Mouse (Mus musculus) left cerebral cortex, adult 2 months (tissue): Measurements from ENCODE around the gene Tmem238. TPM values are rescaled to one million over a fixed set of nuclear protein-coding genes. Genes with fewer than 3 reads are reported as not detected.
A peak's percentile ranks its signal among the peaks of the same experiment; 100 is the strongest.

ENCODE experiments used
- DNase-seq, 2 experiments: peaks; one replicate each; pipeline ENCODE4 v3.0.0; 2021 to 2022; ENCODE audit warnings: low spot score in 2 of 2, mixed read lengths in 1 of 2; ENCODE audit errors: extremely low spot score in 1 of 2
- H3K27ac ChIP-seq: fragments of 200-600 bp; 2 replicates; pipeline ENCODE4 v1.8.1; 2022
- H3K4me3 ChIP-seq: fragments of 200-600 bp; 2 replicates; pipeline ENCODE4 v1.8.1; 2022
- CTCF ChIP-seq: fragments of 200-600 bp; IDR thresholded peaks from 2 replicates; pipeline ENCODE4 v1.8.1; 2022; ENCODE audit warnings: antibody characterized with exemption, mild to moderate bottlenecking, moderate library complexity
- intact Hi-C: fragments of 180-260 bp; cut with DNase I; formaldehyde crosslinking; loops from one replicate; pipeline ENCODE4 v1.15.1; 2025
- total RNA-seq, 2 experiments: library from RNA; stranded (reverse); gene quantifications; 2 replicates each; pipeline ENCODE4 v1.2.3; 2021

Tmem238 gene
- total RNA-seq, 2 experiments from 2014 or later, result 2.5 to 4.0 TPM

DNA sequence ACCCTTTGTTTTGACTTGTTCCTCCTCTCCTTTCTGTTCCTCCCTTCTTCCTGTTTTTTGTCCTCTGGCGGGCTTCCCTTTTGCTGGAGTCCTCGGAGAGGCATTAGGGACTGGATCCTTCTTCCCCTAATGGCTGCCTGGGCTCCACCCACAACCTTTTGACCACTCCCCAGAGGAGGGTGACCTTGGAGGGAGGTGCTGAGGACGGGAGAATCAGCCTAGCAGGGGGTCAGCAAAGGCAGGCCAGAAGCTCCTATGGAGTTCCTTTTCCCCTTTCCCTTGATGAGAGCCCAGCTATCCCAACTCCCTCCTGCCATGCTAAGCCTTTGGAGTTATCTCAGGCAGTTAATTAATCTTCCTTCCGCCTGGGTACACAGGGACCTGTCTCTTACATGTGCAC, 48.3 kb downstream of the Tmem238 start:
- peak overlapping the region; percentile 84 for H3K4me3 ChIP-seq
- intact Hi-C loops, result loop anchor here (2.0 kb wide), 1 partner anchor 50 kb away; no protein-coding TSS in a partner anchor
- peak overlapping the region; percentile 92 for H3K27ac ChIP-seq
- TF ChIP-seq CTCF, result no peak
- DNase-seq, result no peak

GRCm38 (mm10) chr7:4740309-4740727, 49.1 kb downstream of the Tmem238 start:
- intact Hi-C loops, result loop anchor here (2.0 kb wide), 1 partner anchor 50 kb away; no protein-coding TSS in a partner anchor
- DNase-seq, result peak in 1 of 2 experiments; percentile 23
- no peak for TF ChIP-seq CTCF
- Histone ChIP-seq H3K27ac (peak overlapping the region; percentile 92), H3K4me3 (peak overlapping the region; percentile 84)

DNA sequence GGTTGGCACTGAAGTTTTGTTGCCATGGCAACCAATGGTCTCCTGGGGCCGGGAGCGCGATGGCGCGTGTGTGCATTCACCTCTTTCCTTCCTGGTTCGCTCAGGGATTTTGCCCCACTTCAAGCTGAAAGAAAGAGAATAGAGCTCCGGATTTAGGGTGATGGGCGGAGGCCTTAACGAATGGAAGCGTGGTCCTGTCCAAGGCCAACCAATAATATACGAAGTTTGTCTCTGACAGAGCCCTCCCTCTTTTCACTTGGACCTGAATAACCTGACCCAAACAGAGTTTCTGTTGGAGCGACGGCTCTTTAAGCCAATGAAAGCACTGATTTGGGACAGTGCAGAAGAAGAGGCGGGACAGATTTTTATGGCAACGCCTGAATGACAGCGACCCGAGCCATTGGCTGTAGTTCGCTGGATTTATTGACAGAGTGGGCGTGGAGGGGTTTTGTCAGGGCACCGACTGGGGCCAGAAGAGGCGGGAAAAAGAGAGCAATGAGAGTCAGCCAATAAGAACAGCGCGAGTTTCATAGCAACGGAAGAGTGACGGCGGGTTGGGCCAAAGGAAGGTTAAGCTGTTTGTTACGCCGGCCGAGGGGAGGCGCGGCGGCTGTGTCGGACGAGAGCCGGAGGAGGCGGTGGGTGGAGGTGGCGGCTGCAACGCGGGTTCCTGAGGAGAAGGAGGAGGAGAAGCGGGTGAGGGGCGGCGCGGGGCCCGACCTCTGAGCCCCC, 49.7 kb downstream of the Tmem238 start, which contains the start of gene Kmt5c:
Gene Kmt5c, plus strand, starts transcription at position 572 of the 732 bp plus-strand sequence.
- Histone ChIP-seq H3K4me3 (peak within 1 kb of the TSS; percentile 84), H3K27ac (peak within 1 kb of the TSS; percentile 92)
- peak; percentile 96 to 99 for DNase-seq
- intact Hi-C loops, result loop anchor here (2.0 kb wide), 1 partner anchor 51 kb away; no protein-coding TSS in a partner anchor
- peak; percentile 37 for TF ChIP-seq CTCF

- intact Hi-C loops, result no loop called here
- Histone ChIP-seq H3K4me3 (peak overlapping the region; percentile 40), H3K27ac (peak overlapping the region; percentile 72)
- no peak for TF ChIP-seq CTCF
- no peak for DNase-seq
Observed at GRCm38 (mm10) chr7:4739041-4739543, 50.4 kb downstream of the Tmem238 start.

Other genes with a start within 250 kb of the Tmem238 start
- 100 to 1,000 TPM; 270 to 272 TPM for gene Syt5, start 242.1 kb downstream of the Tmem238 start, total RNA-seq
- under 1 TPM; 0.35 to 0.43 TPM for gene Ptprh, start 185.6 kb downstream of the Tmem238 start, total RNA-seq
- gene Tmem86b, start 158.2 kb downstream of the Tmem238 start, total RNA-seq, result 10 to 100 TPM; 15.4 to 20.8 TPM
- gene Ppp6r1, start 130.6 kb downstream of the Tmem238 start, total RNA-seq, result 100 to 1,000 TPM; 144 to 151 TPM
- gene Hspbp1, start 104.6 kb downstream of the Tmem238 start, total RNA-seq, result 100 to 1,000 TPM in 1 of 2 experiments, 10 to 100 TPM in 1; 99.9 to 102 TPM
- 100 to 1,000 TPM; 425 to 440 TPM for gene Brsk1, start 99.1 kb downstream of the Tmem238 start, total RNA-seq
- not detected for gene Tmem150b, start 64.4 kb downstream of the Tmem238 start, total RNA-seq
- 10 to 100 TPM; 23.8 to 31.1 TPM for gene Kmt5c, start 49.5 kb downstream of the Tmem238 start, total RNA-seq
- 1 to 10 TPM; 3.8 to 4.8 TPM for gene Cox6b2, start 36.6 kb downstream of the Tmem238 start, total RNA-seq
- not detected for gene Fam71e2, start 18.4 kb downstream of the Tmem238 start, total RNA-seq
- under 1 TPM; 0.36 to 0.58 TPM for gene Il11, start 6.8 kb downstream of the Tmem238 start, total RNA-seq
- gene Tmem190, start 6.7 kb downstream of the Tmem238 start, total RNA-seq, result not detected
- 100 to 1,000 TPM; 421 to 437 TPM for gene Rpl28, start 3.2 kb upstream of the Tmem238 start, total RNA-seq
- 100 to 1,000 TPM; 104 to 117 TPM for gene Ube2s, start 22.9 kb upstream of the Tmem238 start, total RNA-seq
- 100 to 1,000 TPM; 134 to 138 TPM for gene Shisa7, start 55.0 kb upstream of the Tmem238 start, total RNA-seq
- gene Isoc2b, start 80.6 kb upstream of the Tmem238 start, total RNA-seq, result 1 to 10 TPM; 6.9 to 9.3 TPM
- 10 to 100 TPM; 11.3 to 12.6 TPM for gene Isoc2a, start 87.5 kb upstream of the Tmem238 start, total RNA-seq
- gene Gm36210, start 116.9 kb upstream of the Tmem238 start, total RNA-seq, result under 1 TPM; 0.27 to 0.28 TPM
- 10 to 100 TPM; 15.8 to 16.4 TPM for gene Zfp628, start 125.6 kb upstream of the Tmem238 start, total RNA-seq
- 100 to 1,000 TPM in 1 of 2 experiments, 10 to 100 TPM in 1; 99.7 to 109 TPM for gene Nat14, start 132.4 kb upstream of the Tmem238 start, total RNA-seq
- gene Ssc5d, start 136.1 kb upstream of the Tmem238 start, total RNA-seq, result 1 to 10 TPM; 2.8 to 4.4 TPM
- under 1 TPM in 1 of 2 experiments, not detected in 1; 0.91 TPM for gene Sbk2, start 174.8 kb upstream of the Tmem238 start, total RNA-seq
- gene Sbk3, start 181.5 kb upstream of the Tmem238 start, total RNA-seq, result 1 to 10 TPM; 1.1 to 1.5 TPM
- gene Zfp579, start 206.5 kb upstream of the Tmem238 start, total RNA-seq, result 10 to 100 TPM; 28.9 to 33.0 TPM
- 1 to 10 TPM; 6.3 to 6.5 TPM for gene Zfp524, start 224.8 kb upstream of the Tmem238 start, total RNA-seq
- gene Fiz1, start 225.0 kb upstream of the Tmem238 start, total RNA-seq, result 10 to 100 TPM; 24.1 to 26.3 TPM
- gene Gm44973, start 225.8 kb upstream of the Tmem238 start, total RNA-seq, result not detected
- 10 to 100 TPM; 36.3 to 40.3 TPM for gene Zfp865, start 230.7 kb upstream of the Tmem238 start, total RNA-seq
- gene Ccdc106, start 230.9 kb upstream of the Tmem238 start, total RNA-seq, result 10 to 100 TPM; 53.3 to 59.1 TPM
- gene 4632433K11Rik, start 244.5 kb upstream of the Tmem238 start, total RNA-seq, result not detected
- gene Zfp784, start 248.8 kb upstream of the Tmem238 start, total RNA-seq, result 1 to 10 TPM; 4.2 to 5.5 TPM